Mouse (Mus musculus): ENCODE measurements around the gene Mag. TPM values are rescaled to one million over a fixed set of nuclear protein-coding genes. Genes with fewer than 3 reads are reported as not detected.
"Not testable (repeated sequence)": the region's sequence is repeated elsewhere in the genome, so short reads cannot be mapped to it uniquely, and the experiment has no call there.

Mag gene
- total and polyA plus RNA-seq, 2 experiments from 2014 or later: 14.4 to 48.7 TPM

DNA sequence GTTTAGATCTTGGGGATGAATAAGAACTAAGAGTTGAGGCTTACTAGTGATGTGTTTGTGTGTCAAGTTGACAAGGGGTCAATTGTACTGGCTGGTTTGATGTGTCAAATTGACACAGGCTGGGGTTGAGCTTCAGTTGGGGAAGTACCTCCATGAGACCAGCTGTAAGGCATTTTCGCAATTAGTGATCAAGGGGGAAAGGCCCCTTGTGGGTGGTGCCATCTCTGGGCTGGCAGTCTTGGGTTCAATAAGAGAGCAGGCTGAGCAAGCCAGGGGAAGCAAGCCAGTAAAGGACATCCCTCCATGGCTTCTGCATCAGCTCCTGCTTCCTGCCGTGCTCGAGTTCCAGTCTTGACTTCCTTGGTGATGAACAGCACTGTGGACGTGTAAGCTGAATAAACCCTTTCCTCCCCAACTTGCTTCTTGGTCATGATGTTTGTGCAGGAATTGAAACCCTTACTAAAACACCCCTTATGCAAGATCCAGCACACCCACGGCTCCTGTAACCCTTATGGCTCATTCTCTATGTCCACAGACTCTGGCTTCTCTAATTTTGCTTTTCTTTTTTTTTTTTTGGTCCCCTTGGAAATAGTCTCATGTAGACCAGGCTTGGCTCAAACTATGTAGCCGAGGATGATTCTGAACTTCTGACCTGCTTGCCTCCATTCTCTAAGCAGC is 20.9 kb upstream of the Mag start:
- H3K27me3 ChIP-seq (ENCODE audit: insufficient read depth, low read length); ATAC-seq; H3K4me3 ChIP-seq (ENCODE audit: low read length); DNase-seq (ENCODE audit: low spot score); H3K9me3 ChIP-seq (ENCODE audit: low read length); H3K9ac ChIP-seq (replicated peaks; ENCODE audit: low read length); H3K4me2 ChIP-seq (ENCODE audit: low read depth, low read length); H3K36me3 ChIP-seq (ENCODE audit: insufficient read depth, low read length); H3K4me1 ChIP-seq (ENCODE audit: insufficient read depth, low read length); H3K27ac ChIP-seq: not testable (repeated sequence)
- WGBS: 65% methylated on average over 6 of the region's 6 CpGs

GRCm38 (mm10) chr7:30924581-30924980 is 9.9 kb upstream of the Mag start, which contains the start of gene Hamp2:
TSS of gene Hamp2 (minus strand) at chr7:30924681.
- ATAC-seq; DNase-seq (ENCODE audit: low spot score); H3K4me1 ChIP-seq (ENCODE audit: insufficient read depth, low read length); H3K4me2 ChIP-seq (ENCODE audit: low read depth, low read length); H3K36me3 ChIP-seq (ENCODE audit: insufficient read depth, low read length); H3K4me3 ChIP-seq (ENCODE audit: low read length); H3K9ac ChIP-seq (replicated peaks; ENCODE audit: low read length); H3K9me3 ChIP-seq (ENCODE audit: low read length); H3K27ac ChIP-seq; H3K27me3 ChIP-seq (ENCODE audit: insufficient read depth, low read length): not testable (repeated sequence)
- 75% methylated on average over 1 of the region's 2 CpGs for WGBS

GRCm38 (mm10) chr7:30924071-30924470 is 9.4 kb upstream of the Mag start:
- no peak for TF ChIP-seq CTCF (IDR thresholded peaks at IDR 0.05; ENCODE audit: low read depth)
- no peak for ATAC-seq
- no peak for DNase-seq (ENCODE audit: low spot score)
- H3K4me2 ChIP-seq (ENCODE audit: low read depth, low read length): no peak overlapping the region
- H3K9me3 ChIP-seq (ENCODE audit: low read length): no peaks in the 10 kb centered on the region
- no peak overlapping the region for H3K4me3 ChIP-seq (ENCODE audit: low read length)
- H3K36me3 ChIP-seq (ENCODE audit: insufficient read depth, low read length): no peaks in the 10 kb centered on the region
- no peak overlapping the region for H3K27ac ChIP-seq
- H3K4me1 ChIP-seq (ENCODE audit: insufficient read depth, low read length): no peaks in the 10 kb centered on the region
- no peak overlapping the region for H3K9ac ChIP-seq (replicated peaks; ENCODE audit: low read length)
- H3K27me3 ChIP-seq (ENCODE audit: insufficient read depth, low read length): no peaks in the 10 kb centered on the region
- WGBS: 53% methylated on average over 3 of the region's 3 CpGs

GRCm38 (mm10) chr7:30922490-30922889 is 7.8 kb upstream of the Mag start:
- H3K27me3 ChIP-seq (ENCODE audit: insufficient read depth, low read length); H3K9me3 ChIP-seq (ENCODE audit: low read length); DNase-seq (ENCODE audit: low spot score); ATAC-seq; H3K4me1 ChIP-seq (ENCODE audit: insufficient read depth, low read length); H3K36me3 ChIP-seq (ENCODE audit: insufficient read depth, low read length); H3K27ac ChIP-seq; H3K9ac ChIP-seq (replicated peaks; ENCODE audit: low read length); H3K4me3 ChIP-seq (ENCODE audit: low read length); H3K4me2 ChIP-seq (ENCODE audit: low read depth, low read length): not testable (repeated sequence)
- 54% methylated on average over 3 of the region's 3 CpGs for WGBS

GRCm38 (mm10) chr7:30920217-30920616 is 5.5 kb upstream of the Mag start:
- no peaks in the 10 kb centered on the region for H3K9me3 ChIP-seq (ENCODE audit: low read length)
- ATAC-seq (no peak), DNase-seq (ENCODE audit: low spot score) (no peak)
- no peak overlapping the region for H3K4me3 ChIP-seq (ENCODE audit: low read length)
- no peaks in the 10 kb centered on the region for H3K4me1 ChIP-seq (ENCODE audit: insufficient read depth, low read length)
- 72% methylated on average over 3 of the region's 3 CpGs for WGBS
- H3K27me3 ChIP-seq (ENCODE audit: insufficient read depth, low read length): no peaks in the 10 kb centered on the region
- H3K27ac ChIP-seq: no peak overlapping the region
- no peak overlapping the region for H3K4me2 ChIP-seq (ENCODE audit: low read depth, low read length)
- H3K9ac ChIP-seq (replicated peaks; ENCODE audit: low read length): no peak overlapping the region
- TF ChIP-seq CTCF (IDR thresholded peaks at IDR 0.05; ENCODE audit: low read depth): no peak
- H3K36me3 ChIP-seq (ENCODE audit: insufficient read depth, low read length): no peaks in the 10 kb centered on the region

DNA sequence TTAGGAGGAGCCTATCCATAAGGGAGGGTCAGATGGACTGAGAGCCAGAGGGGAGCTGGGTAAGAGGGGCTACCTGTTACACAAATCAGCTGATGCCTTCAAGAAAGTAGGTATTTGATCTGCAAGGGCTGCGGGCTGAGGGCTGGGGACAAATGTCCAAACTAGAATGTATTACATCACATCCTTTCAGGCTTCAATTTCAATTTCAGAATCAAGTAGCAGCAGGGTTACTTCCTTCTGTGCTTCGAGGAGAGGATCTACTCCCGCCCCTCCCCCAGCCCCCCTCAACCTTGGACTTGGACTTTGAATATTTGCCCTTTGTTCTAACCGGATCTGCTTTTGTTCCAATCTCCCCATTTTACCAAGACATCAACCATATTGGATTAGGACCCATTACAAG is 2.5 kb upstream of the Mag start:
- Histone ChIP-seq H3K4me2 (ENCODE audit: low read depth, low read length) (no peak overlapping the region), H3K36me3 (ENCODE audit: insufficient read depth, low read length) (no peaks in the 10 kb centered on the region), H3K9me3 (ENCODE audit: low read length) (no peaks in the 10 kb centered on the region), H3K27ac (no peak overlapping the region), H3K27me3 (ENCODE audit: insufficient read depth, low read length) (no peaks in the 10 kb centered on the region), H3K4me3 (ENCODE audit: low read length) (no peak overlapping the region), H3K9ac (replicated peaks; ENCODE audit: low read length) (no peak overlapping the region), H3K4me1 (ENCODE audit: insufficient read depth, low read length) (no peaks in the 10 kb centered on the region)
- ATAC-seq (no peak), DNase-seq (ENCODE audit: low spot score) (no peak)
- no peak for TF ChIP-seq CTCF (IDR thresholded peaks at IDR 0.05; ENCODE audit: low read depth)
- 54% methylated on average over 4 of the region's 4 CpGs for WGBS

- WGBS: 19% methylated on average over 6 of the region's 6 CpGs
- no peak for ATAC-seq
- TF ChIP-seq CTCF (IDR thresholded peaks at IDR 0.05; ENCODE audit: low read depth): no peak
Observed at GRCm38 (mm10) chr7:30916713-30917112, 2.0 kb upstream of the Mag start.

More at GRCm38 (mm10) chr7:30916713-30917112, 2.0 kb upstream of the Mag start:
- no peaks in the 10 kb centered on the region for H3K27me3 ChIP-seq (ENCODE audit: insufficient read depth, low read length)
- H3K36me3 ChIP-seq (ENCODE audit: insufficient read depth, low read length): no peaks in the 10 kb centered on the region
- H3K9ac ChIP-seq (replicated peaks; ENCODE audit: low read length): no peak overlapping the region
- H3K4me3 ChIP-seq (ENCODE audit: low read length): no peak overlapping the region
- no peak overlapping the region for H3K4me2 ChIP-seq (ENCODE audit: low read depth, low read length)
- H3K4me1 ChIP-seq (ENCODE audit: insufficient read depth, low read length): no peaks in the 10 kb centered on the region
- H3K27ac ChIP-seq: no peak overlapping the region
- no peaks in the 10 kb centered on the region for H3K9me3 ChIP-seq (ENCODE audit: low read length)
- no peak for DNase-seq (ENCODE audit: low spot score)

All from hindbrain, postnatal 0 days (tissue).